Mouse (Mus musculus) embryonic fibroblast, embryonic 13.5 days (primary cell): Measurements from ENCODE around the gene Gm28038.

Source experiments
- CTCF ChIP-seq: IDR thresholded peaks from 2 replicates; pipeline ENCODE4 v1.5.1; 2011; ENCODE audit warnings: mild to moderate bottlenecking, control low read depth, low read length, moderate library complexity, borderline replicate concordance; ENCODE audit not compliant: insufficient read depth
- POLR2A ChIP-seq: IDR thresholded peaks from 2 replicates; pipeline ENCODE4 v1.6.1; 2011; ENCODE audit warnings: low read depth, mild to moderate bottlenecking, control low read depth, low read length, moderate library complexity

- TF ChIP-seq CTCF: no peak
- no peak for TF ChIP-seq POLR2A
These were observed 45.2 kb upstream of the Gm28038 start for GRCm38 (mm10) chr2:30235593-30235992.
